ENCODE assay signal across 29 mouse cellular contexts in the genomic region with DNA sequence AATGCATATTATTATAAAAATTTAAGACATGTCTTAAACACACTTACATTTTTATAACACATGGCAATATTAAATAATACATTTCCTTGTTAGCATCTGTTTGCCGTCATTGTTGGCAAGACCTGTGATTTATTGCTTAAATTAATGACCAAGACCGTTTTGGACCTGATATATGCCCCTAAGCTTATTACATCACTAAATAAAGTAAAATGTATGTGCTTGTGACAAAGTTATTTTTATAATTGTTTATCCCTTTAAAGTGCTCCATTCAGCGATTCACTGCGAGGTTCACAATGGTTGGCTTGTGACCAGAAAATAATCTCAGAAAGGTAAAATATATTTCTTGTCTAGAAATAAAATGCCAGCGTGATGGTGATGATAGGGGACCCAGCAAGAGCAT.
"Had no signal": no experiment of that assay in that cellular context is flagged by ENCODE, and none has a peak within 500 bp of the region (broad histone marks: within the 10 kb centered on the region; RNA-seq: fewer than 3 reads in every experiment).

No protein-coding gene starts in this region.

- H3K36me3 ChIP-seq: embryonic facial prominence, embryonic 10.5 days; embryonic facial prominence, embryonic 12.5 days; embryonic facial prominence, embryonic 13.5 days; embryonic facial prominence, embryonic 15.5 days; forebrain, embryonic 10.5 days; forebrain, embryonic 12.5 days; forebrain, embryonic 15.5 days had no signal

- H3K27ac ChIP-seq: embryonic facial prominence, embryonic 10.5 days; embryonic facial prominence, embryonic 12.5 days; embryonic facial prominence, embryonic 13.5 days; embryonic facial prominence, embryonic 15.5 days; forebrain, embryonic 10.5 days; forebrain, embryonic 12.5 days; forebrain, embryonic 13.5 days; forebrain, embryonic 15.5 days; gastrocnemius, adult 2 months; heart, adult 2 months had no signal

- ATAC-seq: forebrain, embryonic 13.5 days; forebrain, embryonic 14.5 days; forebrain, embryonic 15.5 days; forebrain, embryonic 16.5 days; forebrain, postnatal 0 days had no signal

- DNase-seq: cerebellum, adult 2 months; cerebellum, adult 8-10 months; cerebellum, adult 9-10 months; cerebellum, adult 9-11 months; cerebellum, postnatal 10 days; cerebellum, postnatal 14 days; cerebellum, postnatal 25 days; cerebellum, postnatal 36 days; embryo, embryonic 11 days; forebrain, postnatal 0 days; gastrocnemius, adult 2 months; gastrocnemius, postnatal 10 days; gastrocnemius, postnatal 14 days; gastrocnemius, postnatal 25 days; gastrocnemius, postnatal 36 days; heart, adult 11 months; heart, adult 18-20 months; heart, adult 2 months had no signal

- H3K9me3 ChIP-seq: embryonic facial prominence, embryonic 10.5 days; embryonic facial prominence, embryonic 12.5 days; embryonic facial prominence, embryonic 13.5 days; embryonic facial prominence, embryonic 15.5 days; forebrain, embryonic 10.5 days; forebrain, embryonic 12.5 days; forebrain, embryonic 13.5 days; forebrain, embryonic 15.5 days had no signal

- H3K4me3 ChIP-seq: embryonic facial prominence, embryonic 10.5 days; embryonic facial prominence, embryonic 12.5 days; embryonic facial prominence, embryonic 13.5 days; embryonic facial prominence, embryonic 15.5 days; erythroblast, embryonic 14.5 days; forebrain, embryonic 10.5 days; forebrain, embryonic 12.5 days; forebrain, embryonic 13.5 days; forebrain, embryonic 15.5 days; gastrocnemius, adult 2 months; heart, adult 2 months had no signal

- H3K9ac ChIP-seq: embryonic facial prominence, embryonic 12.5 days; embryonic facial prominence, embryonic 13.5 days; embryonic facial prominence, embryonic 15.5 days; forebrain, embryonic 12.5 days; forebrain, embryonic 13.5 days; forebrain, embryonic 15.5 days; forebrain, postnatal 0 days had no signal

- H3K4me2 ChIP-seq: embryonic facial prominence, embryonic 12.5 days; embryonic facial prominence, embryonic 13.5 days; embryonic facial prominence, embryonic 15.5 days; forebrain, embryonic 12.5 days; forebrain, embryonic 13.5 days; forebrain, embryonic 15.5 days had no signal

- H3K27me3 ChIP-seq: embryonic facial prominence, embryonic 12.5 days; embryonic facial prominence, embryonic 13.5 days; embryonic facial prominence, embryonic 15.5 days; forebrain, embryonic 12.5 days; forebrain, embryonic 13.5 days; forebrain, embryonic 15.5 days had no signal
